Mouse (Mus musculus) forebrain, embryonic 16.5 days (tissue): ENCODE results near the gene Fgfr2. TPM values are rescaled to one million over a fixed set of nuclear protein-coding genes. Genes with fewer than 3 reads are reported as not detected.
A peak's percentile ranks its signal among the peaks of the same experiment; 100 is the strongest.
"Not testable (repeated sequence)": the region's sequence is repeated elsewhere in the genome, so short reads cannot be mapped to it uniquely, and the experiment has no call there.

Experiments
- ATAC-seq: fragments of 200-750 bp; cut with Nextera tagmentation; 2 replicates; pipeline ENCODE4 v1.8.0; 2017; ENCODE audit warnings: mild to moderate bottlenecking, moderate library complexity
- H3K27ac ChIP-seq: fragments of 300-500 bp; sonication (generic); 2 replicates; pipeline ENCODE4 v1.5.1; 2014; ENCODE audit warnings: low read length, control low read depth
- H3K27me3 ChIP-seq: fragments of 300-500 bp; sonication (generic); replicated peaks from 2 replicates; pipeline ENCODE4 v1.6.1; 2014; ENCODE audit warnings: low read length; ENCODE audit not compliant: control insufficient read depth, insufficient read depth
- H3K36me3 ChIP-seq: fragments of 300-500 bp; sonication (generic); 2 replicates; pipeline ENCODE4 v1.6.1; 2014; ENCODE audit not compliant: control insufficient read depth, insufficient read depth
- H3K4me1 ChIP-seq: fragments of 300-500 bp; sonication (generic); replicated peaks from 2 replicates; pipeline ENCODE4 v1.6.1; 2014; ENCODE audit warnings: low read length; ENCODE audit not compliant: control insufficient read depth, insufficient read depth
- H3K4me2 ChIP-seq: fragments of 300-500 bp; sonication (generic); 2 replicates; pipeline ENCODE4 v1.6.1; 2014; ENCODE audit warnings: mild to moderate bottlenecking, low read length, control low read depth
- H3K4me3 ChIP-seq: fragments of 300-500 bp; sonication (generic); replicated peaks from 2 replicates; pipeline ENCODE4 v1.5.1; 2014; ENCODE audit warnings: mild to moderate bottlenecking, low read length, control low read depth
- H3K9ac ChIP-seq: fragments of 300-500 bp; sonication (generic); replicated peaks from 2 replicates; pipeline ENCODE4 v1.6.1; 2014; ENCODE audit warnings: low read depth, low read length, control low read depth
- H3K9me3 ChIP-seq: fragments of 300-500 bp; sonication (generic); 2 replicates; pipeline ENCODE4 v1.6.1; 2016; ENCODE audit warnings: low read length; ENCODE audit not compliant: control insufficient read depth
- WGBS: fragments of 180-500 bp; shearing (Covaris S2); extraction: QIAGEN DNeasy Blood & Tissue Kit; methylation state at CpG from one replicate; pipeline ENCODE4 v1.1.7; 2014; 5-methylcytosine and 5-hydroxymethylcytosine counted together
- polyA plus RNA-seq: library from polyadenylated mRNA; unstranded; fragments of >200 nt; fragmentation: Nextera tagmentation; extraction: Ambion mirVana; gene quantifications from 2 replicates; pipeline ENCODE4 v1.2.1, GENCODE M21; 2015

The Fgfr2 gene
- polyA plus RNA-seq, 1 experiment from 2014 or later: 39.2 TPM

GRCm38 (mm10) chr7:130134428-130134827 lies 2988.7 kb downstream of the Fgfr2 start:
- not testable (repeated sequence) for H3K4me3 ChIP-seq, H3K27ac ChIP-seq, H3K4me1 ChIP-seq, H3K36me3 ChIP-seq, H3K27me3 ChIP-seq, ATAC-seq, H3K4me2 ChIP-seq, H3K9ac ChIP-seq, H3K9me3 ChIP-seq

- H3K9me3 ChIP-seq: no peaks in the 10 kb centered on the region; the same call in 1 of the 2 replicates
- no peak overlapping the region for H3K4me2 ChIP-seq
- H3K4me1 ChIP-seq: peaks cover 9% of the 10 kb centered on the region
- H3K4me3 ChIP-seq: no peak overlapping the region
- H3K9ac ChIP-seq: no peak overlapping the region
- H3K36me3 ChIP-seq: no peaks in the 10 kb centered on the region
- H3K27me3 ChIP-seq: no peaks in the 10 kb centered on the region
- WGBS: 73% methylated on average over 5 of the region's 5 CpGs
- no peak for ATAC-seq
- H3K27ac ChIP-seq: peak overlapping the region; percentile 47
Observed at GRCm38 (mm10) chr7:130130226-130130625, 2992.9 kb downstream of the Fgfr2 start.

GRCm38 (mm10) chr7:130129359-130129960 lies 2993.7 kb downstream of the Fgfr2 start:
- Histone ChIP-seq H3K27me3 (no peaks in the 10 kb centered on the region), H3K27ac (peak overlapping the region; percentile 80)
- peak; percentile 82 for ATAC-seq

GRCm38 (mm10) chr7:130121507-130121906 lies 3001.6 kb downstream of the Fgfr2 start:
- Histone ChIP-seq H3K4me3 (no peak overlapping the region), H3K4me2 (no peak overlapping the region), H3K4me1 (peaks cover 28% of the 10 kb centered on the region), H3K9ac (no peak overlapping the region), H3K9me3 (no peaks in the 10 kb centered on the region), H3K36me3 (no peaks in the 10 kb centered on the region), H3K27me3 (no peaks in the 10 kb centered on the region), H3K27ac (no peak overlapping the region)
- no peak for ATAC-seq
- 18% methylated on average over 2 of the region's 2 CpGs for WGBS

More at GRCm38 (mm10) chr7:130129359-130129960, 2993.7 kb downstream of the Fgfr2 start:
- WGBS: 13% methylated on average over 16 of the region's 16 CpGs
- H3K4me3 ChIP-seq: no peak overlapping the region
- peaks cover 9% of the 10 kb centered on the region for H3K4me1 ChIP-seq
- peak overlapping the region; percentile 35 for H3K4me2 ChIP-seq
- no peaks in the 10 kb centered on the region; the same call in 1 of the 2 replicates for H3K9me3 ChIP-seq
- no peak overlapping the region for H3K9ac ChIP-seq
- H3K36me3 ChIP-seq: no peaks in the 10 kb centered on the region

GRCm38 (mm10) chr7:130119466-130119865 lies 3003.7 kb downstream of the Fgfr2 start:
- WGBS: 31% methylated on average over 6 of the region's 6 CpGs
- Histone ChIP-seq H3K4me3 (no peak overlapping the region), H3K9ac (no peak overlapping the region), H3K4me1 (peaks cover 28% of the 10 kb centered on the region), H3K36me3 (no peaks in the 10 kb centered on the region), H3K27me3 (no peaks in the 10 kb centered on the region), H3K9me3 (no peaks in the 10 kb centered on the region), H3K27ac (peak overlapping the region; percentile 73), H3K4me2 (no peak overlapping the region)
- ATAC-seq: peak; percentile 85

GRCm38 (mm10) chr7:130118726-130119125 lies 3004.4 kb downstream of the Fgfr2 start:
- Histone ChIP-seq H3K4me2 (no peak overlapping the region), H3K36me3 (no peaks in the 10 kb centered on the region), H3K4me1 (peaks cover 28% of the 10 kb centered on the region), H3K27me3 (no peaks in the 10 kb centered on the region), H3K4me3 (no peak overlapping the region), H3K9ac (no peak overlapping the region), H3K27ac (peak overlapping the region; percentile 73), H3K9me3 (no peaks in the 10 kb centered on the region)
- ATAC-seq: no peak
- 55% methylated on average over 4 of the region's 4 CpGs for WGBS

GRCm38 (mm10) chr7:130117466-130118123 lies 3005.6 kb downstream of the Fgfr2 start:
- H3K27ac ChIP-seq: no peak overlapping the region
- no peaks in the 10 kb centered on the region for H3K9me3 ChIP-seq
- H3K36me3 ChIP-seq: no peaks in the 10 kb centered on the region
- H3K9ac ChIP-seq: no peak overlapping the region
- no peak overlapping the region for H3K4me2 ChIP-seq
- no peak overlapping the region for H3K4me3 ChIP-seq
- ATAC-seq: 0 out of 2 replicates have a peak, but pooled peaks have one; percentile 44
- WGBS: 10% methylated on average over 4 of the region's 4 CpGs
- peaks cover 28% of the 10 kb centered on the region for H3K4me1 ChIP-seq
- no peaks in the 10 kb centered on the region for H3K27me3 ChIP-seq

- Histone ChIP-seq H3K4me3 (no peak overlapping the region), H3K4me1 (peaks cover 23% of the 10 kb centered on the region), H3K27me3 (no peaks in the 10 kb centered on the region), H3K36me3 (no peaks in the 10 kb centered on the region), H3K9ac (no peak overlapping the region), H3K9me3 (no peaks in the 10 kb centered on the region), H3K4me2 (no peak overlapping the region), H3K27ac (no peak overlapping the region)
- WGBS: 68% methylated on average over 4 of the region's 4 CpGs
- no peak for ATAC-seq
Observed at GRCm38 (mm10) chr7:130114436-130114835, 3008.7 kb downstream of the Fgfr2 start.
